In the genomic region with DNA sequence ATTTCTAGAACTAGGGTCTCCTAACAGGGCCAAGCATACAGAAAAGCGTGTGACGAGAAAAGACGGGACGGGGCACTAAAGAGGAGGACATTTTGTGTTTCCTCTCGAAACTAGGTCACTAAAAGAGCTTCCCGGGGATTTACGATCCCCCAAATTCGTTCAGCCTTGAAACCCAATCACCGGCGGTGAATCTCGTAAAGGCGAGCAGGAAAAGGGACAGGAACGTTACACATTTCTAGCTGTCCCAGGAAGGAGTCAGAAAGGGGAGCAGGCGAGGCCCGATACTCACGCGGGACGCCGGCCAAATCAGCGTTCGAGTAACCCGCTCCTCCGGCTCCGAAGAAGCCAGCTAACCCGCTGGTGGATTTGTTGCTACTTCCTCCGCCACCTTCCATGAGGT, we compare ENCODE assay signal across 8 mouse cellular contexts. TPM values are rescaled to one million over a fixed set of nuclear protein-coding genes. Genes with fewer than 3 reads are reported as not detected.
DNase-seq lines count a peak whose midpoint lies in the region; ATAC-seq and TF ChIP-seq lines count a peak whose summit lies in the region.

No protein-coding gene starts in this region.

- peaks cover 21% of the 10 kb centered on the region for H3K4me1 ChIP-seq in heart, embryonic 16.5 days (ENCODE audit: control insufficient read depth, insufficient read depth, low read length)
- peaks cover 9 to 28% of the 10 kb centered on the region in 2 experiments for H3K4me1 ChIP-seq in CH12.LX (ENCODE audit: control insufficient read depth in 1 of 2, insufficient read depth in 2 of 2)
- H3K4me1 ChIP-seq in embryonic facial prominence, embryonic 10.5 days: peaks cover 25% of the 10 kb centered on the region
- H3K4me1 ChIP-seq in intestine, embryonic 16.5 days (ENCODE audit: control insufficient read depth, insufficient read depth, low read length): peaks cover 15% of the 10 kb centered on the region

- DNase-seq in heart, adult 9 months (ENCODE audit: low spot score in 2 of 2): no peak
- DNase-seq in CH12.LX (ENCODE audit: extremely low read depth): peak; percentile 28
- DNase-seq in embryonic facial prominence, embryonic 10.5 days (ENCODE audit: low spot score): peak; percentile 47
- no peak for DNase-seq in gastrocnemius, postnatal 4 days (ENCODE audit: low spot score in 2 of 2)
- no peak for DNase-seq in kidney, postnatal 4 days

- 0 out of 2 replicates have a peak, but pooled peaks cover 3% of the 10 kb centered on the region for H3K9me3 ChIP-seq in heart, embryonic 16.5 days (replicated peaks; ENCODE audit: control insufficient read depth, low read length)
- H3K9me3 ChIP-seq in CH12.LX (replicated peaks; ENCODE audit: low read length): peaks cover 7% of the 10 kb centered on the region
- 0 out of 2 replicates have a peak, but pooled peaks cover 2% of the 10 kb centered on the region for H3K9me3 ChIP-seq in embryonic facial prominence, embryonic 10.5 days
- H3K9me3 ChIP-seq in intestine, embryonic 16.5 days (ENCODE audit: control insufficient read depth, low read length): no peaks in the 10 kb centered on the region

- peak overlapping the region; percentile 89 for H3K27ac ChIP-seq in heart, embryonic 16.5 days (ENCODE audit: low read length)
- H3K27ac ChIP-seq in CH12.LX (ENCODE audit: insufficient read depth, low read depth): no peak overlapping the region
- H3K27ac ChIP-seq in embryonic facial prominence, embryonic 10.5 days (replicated peaks): peak overlapping the region; percentile 90
- peak overlapping the region; percentile 40 for H3K27ac ChIP-seq in intestine, embryonic 16.5 days (ENCODE audit: low read length)

- dilution Hi-C loops in CH12.LX (cut with MboI; ENCODE audit: extremely low pct_ligation_motif_present, extremely low pct_unique_long_range_greater_than_20kb, low sequenced_read_pairs): no loop called here

- peak; percentile 47 for ATAC-seq in heart, embryonic 16.5 days (replicated peaks; ENCODE audit: extremely low read depth, insufficient read depth, low FRiP score)
- peak; percentile 67 for ATAC-seq in intestine, embryonic 16.5 days

- H3K79me2 ChIP-seq in CH12.LX (replicated peaks; ENCODE audit: control insufficient read depth, extremely low read depth, insufficient read depth, poor library complexity, severe bottlenecking) (peaks cover 67% of the 10 kb centered on the region), myocyte (ENCODE audit: control insufficient read depth, insufficient read depth) (peaks cover 88% of the 10 kb centered on the region)

- H3K9ac ChIP-seq in heart, embryonic 16.5 days (ENCODE audit: low read length): peak overlapping the region; percentile 97
- H3K9ac ChIP-seq in CH12.LX (ENCODE audit: insufficient read depth, low read depth): peak overlapping the region; percentile 66
- peak overlapping the region; percentile 95 for H3K9ac ChIP-seq in intestine, embryonic 16.5 days (ENCODE audit: low read depth, low read length)

- no peak for TF ChIP-seq EP300 in CH12.LX (IDR thresholded peaks at IDR 0.05; ENCODE audit: low read length)

- under 1% methylated on average over 25 of the region's 26 CpGs for WGBS in heart, embryonic 16.5 days
- WGBS in embryonic facial prominence, embryonic 10.5 days: under 1% methylated on average over 26 of the region's 26 CpGs
- WGBS in intestine, embryonic 16.5 days: 0% methylated on average over 25 of the region's 26 CpGs

- no peak for TF ChIP-seq RAD21 in CH12.LX (IDR thresholded peaks at IDR 0.05; ENCODE audit: low read depth, low read length)

- H3K4me2 ChIP-seq in heart, embryonic 16.5 days (ENCODE audit: low read depth, low read length): peak overlapping the region; percentile 72
- peak overlapping the region; percentile 98; the same call in 1 of the 2 replicates for H3K4me2 ChIP-seq in CH12.LX (ENCODE audit: insufficient read depth, low read depth, poor library complexity, severe bottlenecking)
- peak overlapping the region; percentile 72 for H3K4me2 ChIP-seq in intestine, embryonic 16.5 days (ENCODE audit: low read depth, low read length)
- H3K4me2 ChIP-seq in myocyte (ENCODE audit: low read depth): peak overlapping the region; percentile 91

- H3ac ChIP-seq in myocyte (ENCODE audit: control insufficient read depth, insufficient read length): peak overlapping the region; percentile 99

- H3K27me3 ChIP-seq in heart, embryonic 16.5 days (ENCODE audit: control insufficient read depth, insufficient read depth, low read length): no peaks in the 10 kb centered on the region
- H3K27me3 ChIP-seq in CH12.LX (replicated peaks) (no peaks in the 10 kb centered on the region), myocyte (ENCODE audit: control insufficient read depth, insufficient read depth, insufficient read length) (no peaks in the 10 kb centered on the region)
- H3K27me3 ChIP-seq in embryonic facial prominence, embryonic 10.5 days (replicated peaks; ENCODE audit: low read depth, poor library complexity, severe bottlenecking): no peaks in the 10 kb centered on the region
- H3K27me3 ChIP-seq in intestine, embryonic 16.5 days (replicated peaks; ENCODE audit: control insufficient read depth, insufficient read depth, low read length): no peaks in the 10 kb centered on the region

- peaks cover 21% of the 10 kb centered on the region for H3K36me3 ChIP-seq in heart, embryonic 16.5 days (ENCODE audit: control insufficient read depth, insufficient read depth)
- peaks cover 21 to 46% of the 10 kb centered on the region in 2 experiments for H3K36me3 ChIP-seq in CH12.LX (replicated peaks in 1 of 2; ENCODE audit: control insufficient read depth in 1 of 2, insufficient read depth in 1 of 2, low read length in 1 of 2)
- H3K36me3 ChIP-seq in embryonic facial prominence, embryonic 10.5 days (replicated peaks): peaks cover 40% of the 10 kb centered on the region
- peaks cover 13% of the 10 kb centered on the region for H3K36me3 ChIP-seq in intestine, embryonic 16.5 days (ENCODE audit: control insufficient read depth, insufficient read depth, low read length)
- peaks cover 32% of the 10 kb centered on the region for H3K36me3 ChIP-seq in myocyte (ENCODE audit: control insufficient read depth, insufficient read depth)

- in situ Hi-C loops in CH12.LX (cut with MboI; ENCODE audit: low pct_ligation_motif_present, low pct_unique_long_range_greater_than_20kb, low sequenced_read_pairs): no loop called here

- peak overlapping the region; percentile 99 for H3K4me3 ChIP-seq in heart, embryonic 16.5 days (ENCODE audit: low read length)
- H3K4me3 ChIP-seq in CH12.LX (replicated peaks in 1 of 3; ENCODE audit: low read depth in 2 of 3, low read length in 2 of 3, poor library complexity in 1 of 3): peak overlapping the region; percentile 87 to 98 (median 94)
- peak overlapping the region; percentile 99 for H3K4me3 ChIP-seq in embryonic facial prominence, embryonic 10.5 days
- H3K4me3 ChIP-seq in intestine, embryonic 16.5 days (ENCODE audit: low read length): peak overlapping the region; percentile 100
- H3K4me3 ChIP-seq in myocyte: peak overlapping the region; percentile 89

- no peak for TF ChIP-seq CTCF in CH12.LX (conservative IDR thresholded peaks at IDR 0.05 in 1 of 2, IDR thresholded peaks at IDR 0.05 in 1 of 2; ENCODE audit: low read depth in 2 of 2, low read length in 2 of 2)

- TF ChIP-seq POLR2A in CH12.LX (IDR thresholded peaks at IDR 0.05; ENCODE audit: low read depth, low read length) (no peak), myocyte (IDR thresholded peaks at IDR 0.05; ENCODE audit: insufficient read length, low read depth) (peak; percentile 6)

TF ChIP-seq in CH12.LX, 34 proteins besides CTCF, POLR2A, EP300 and RAD21 (continues in another document):
- TF ChIP-seq ETS1 (conservative IDR thresholded peaks at IDR 0.05; ENCODE audit: low read depth, low read length): no peak

TF ChIP-seq in myocyte, 11 proteins besides CTCF, POLR2A, EP300 and RAD21 (continues in another document):
- no peak for TF ChIP-seq USF1 (IDR thresholded peaks at IDR 0.05; ENCODE audit: low read depth)

RNA-seq across cellular contexts. Expression of a gene that starts 0.3 kb away (rescaled TPM):
- polyA plus RNA-seq in heart, embryonic 16.5 days (2015; fragmentation: Nextera tagmentation; extraction: Ambion mirVana): 274 and 354 TPM in 2 replicates
- 285 and 389 TPM in 2 replicates for total RNA-seq in CH12.LX (2012; rRNA removed)
- 496 and 558 TPM in 2 replicates for total RNA-seq in CH12.LX (2014; rRNA removed)
- 425 and 495 TPM in 2 replicates for polyA plus RNA-seq in CH12.LX (2012; ENCODE audit: insufficient read length, low read depth)
- 355 and 365 TPM in 2 replicates for polyA plus RNA-seq in embryonic facial prominence, embryonic 10.5 days (2016; fragmentation: Nextera tagmentation; extraction: Ambion mirVana)
- polyA plus RNA-seq in intestine, embryonic 16.5 days (2015; fragmentation: Nextera tagmentation; extraction: Ambion mirVana): 312 and 350 TPM in 2 replicates
- polyA plus RNA-seq in myocyte (2012; fragmentation: generic; extraction: Trizol): 242 TPM
- 100 to 1,000 TPM; 117 to 139 TPM for total RNA-seq in gastrocnemius, postnatal 4 days (2021)

RNA-seq across cellular contexts. Expression of a gene that starts 0.4 kb away (rescaled TPM):
- polyA plus RNA-seq in heart, embryonic 16.5 days (2015; fragmentation: Nextera tagmentation; extraction: Ambion mirVana): 25.0 and 26.6 TPM in 2 replicates
- total RNA-seq in CH12.LX (2012; rRNA removed): 36.3 and 39.9 TPM in 2 replicates
- total RNA-seq in CH12.LX (2014; rRNA removed): 66.1 and 77.9 TPM in 2 replicates
- polyA plus RNA-seq in CH12.LX (2012; ENCODE audit: insufficient read length, low read depth): 25.7 and 40.6 TPM in 2 replicates
- polyA plus RNA-seq in embryonic facial prominence, embryonic 10.5 days (2016; fragmentation: Nextera tagmentation; extraction: Ambion mirVana): 47.5 and 51.2 TPM in 2 replicates
- 24.7 and 28.2 TPM in 2 replicates for polyA plus RNA-seq in intestine, embryonic 16.5 days (2015; fragmentation: Nextera tagmentation; extraction: Ambion mirVana)
- polyA plus RNA-seq in myocyte (2012; fragmentation: generic; extraction: Trizol): 10.5 TPM
- total RNA-seq in gastrocnemius, postnatal 4 days (2021): 10 to 100 TPM; 25.9 to 32.2 TPM

RNA-seq across cellular contexts. Expression of a gene that starts 41.7 kb away (rescaled TPM):
- polyA plus RNA-seq in heart, embryonic 16.5 days (2015; fragmentation: Nextera tagmentation; extraction: Ambion mirVana): 123 and 130 TPM in 2 replicates
- 41.6 and 47.6 TPM in 2 replicates for total RNA-seq in CH12.LX (2012; rRNA removed)
- total RNA-seq in CH12.LX (2014; rRNA removed): 102 and 109 TPM in 2 replicates
- polyA plus RNA-seq in CH12.LX (2012; ENCODE audit: insufficient read length, low read depth): 59.3 and 63.9 TPM in 2 replicates
- polyA plus RNA-seq in embryonic facial prominence, embryonic 10.5 days (2016; fragmentation: Nextera tagmentation; extraction: Ambion mirVana): 67.0 and 70.7 TPM in 2 replicates
- 208 and 249 TPM in 2 replicates for polyA plus RNA-seq in intestine, embryonic 16.5 days (2015; fragmentation: Nextera tagmentation; extraction: Ambion mirVana)
- 20.2 TPM for polyA plus RNA-seq in myocyte (2012; fragmentation: generic; extraction: Trizol)
- 10 to 100 TPM; 59.1 to 67.0 TPM for total RNA-seq in gastrocnemius, postnatal 4 days (2021)

RNA-seq across cellular contexts. Expression of a gene that starts 59.5 kb away (rescaled TPM):
- not detected in 2 replicates for polyA plus RNA-seq in heart, embryonic 16.5 days (2015; fragmentation: Nextera tagmentation; extraction: Ambion mirVana)
- total RNA-seq in CH12.LX (2012; rRNA removed) (not detected in 2 replicates), CH12.LX (2014; rRNA removed) (not detected in 2 replicates)
- polyA plus RNA-seq in CH12.LX (2012; ENCODE audit: insufficient read length, low read depth) (not detected in 2 replicates), myocyte (2012; fragmentation: generic; extraction: Trizol) (not detected)
- polyA plus RNA-seq in embryonic facial prominence, embryonic 10.5 days (2016; fragmentation: Nextera tagmentation; extraction: Ambion mirVana): not detected in 2 replicates
- not detected in 2 replicates for polyA plus RNA-seq in intestine, embryonic 16.5 days (2015; fragmentation: Nextera tagmentation; extraction: Ambion mirVana)
- not detected for total RNA-seq in gastrocnemius, postnatal 4 days (2021)

Comparison
In these comparisons a context has a peak if more than half of its experiments do, and no peak if none do; other contexts are left out.
1. DNase-seq: peak in CH12.LX (single experiment) and embryonic facial prominence, embryonic 10.5 days (single experiment); none in heart, adult 9 months (0 of 2), gastrocnemius, postnatal 4 days (0 of 2) and kidney, postnatal 4 days (0 of 2).
2. Peak in every context shown above with its lines, with median percentiles within 50 percentile points of each other: H3K4me2 ChIP-seq, H3K4me3 ChIP-seq and H3K9ac ChIP-seq.